Mouse (Mus musculus): ENCODE data around the gene Adsl. TPM values are rescaled to one million over a fixed set of nuclear protein-coding genes. Genes with fewer than 3 reads are reported as not detected.

Gene Adsl
- polyA plus RNA-seq, 1 experiment from 2014 or later, result 102 TPM

DNA sequence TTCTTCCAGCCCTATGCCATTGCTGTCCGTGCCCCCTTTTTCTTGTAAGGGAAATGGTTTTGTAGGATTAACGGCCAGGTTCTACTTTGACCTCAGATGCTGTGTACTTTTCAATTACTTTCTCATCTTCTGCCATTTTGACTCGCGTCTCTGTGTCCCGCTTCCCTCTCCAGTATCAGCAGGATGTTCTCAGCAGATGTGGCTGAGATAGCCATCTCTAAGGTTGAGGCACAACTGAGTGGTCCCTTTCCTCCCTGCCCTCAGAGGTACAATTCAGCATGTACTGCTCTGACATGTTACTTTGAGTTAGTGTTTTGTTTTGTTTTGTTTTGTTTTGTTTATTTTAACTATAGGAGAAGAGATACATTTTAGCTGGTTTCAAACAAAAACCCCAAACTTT, 13.4 kb upstream of the Adsl start:
- no peak for ATAC-seq
- H3K27me3 ChIP-seq (ENCODE audit: control insufficient read depth, insufficient read depth, low read depth, low read length), result no peaks in the 10 kb centered on the region
- no peaks in the 10 kb centered on the region for H3K9me3 ChIP-seq (replicated peaks; ENCODE audit: control insufficient read depth, low read length, poor library complexity, severe bottlenecking)
- no peak overlapping the region for H3K4me3 ChIP-seq (ENCODE audit: low read depth, low read length)
- H3K9ac ChIP-seq (ENCODE audit: low read depth, low read length), result no peak overlapping the region
- no peak overlapping the region for H3K27ac ChIP-seq (ENCODE audit: low read length)
- 91% methylated on average over 5 of the region's 5 CpGs for WGBS
- H3K4me1 ChIP-seq (ENCODE audit: control insufficient read depth, insufficient read depth, low read length), result no peaks in the 10 kb centered on the region
- no peak overlapping the region for H3K4me2 ChIP-seq (ENCODE audit: low read length)
- peaks cover 10% of the 10 kb centered on the region; the same call in 1 of the 2 replicates for H3K36me3 ChIP-seq (ENCODE audit: control insufficient read depth, insufficient read depth, low read length)

DNA sequence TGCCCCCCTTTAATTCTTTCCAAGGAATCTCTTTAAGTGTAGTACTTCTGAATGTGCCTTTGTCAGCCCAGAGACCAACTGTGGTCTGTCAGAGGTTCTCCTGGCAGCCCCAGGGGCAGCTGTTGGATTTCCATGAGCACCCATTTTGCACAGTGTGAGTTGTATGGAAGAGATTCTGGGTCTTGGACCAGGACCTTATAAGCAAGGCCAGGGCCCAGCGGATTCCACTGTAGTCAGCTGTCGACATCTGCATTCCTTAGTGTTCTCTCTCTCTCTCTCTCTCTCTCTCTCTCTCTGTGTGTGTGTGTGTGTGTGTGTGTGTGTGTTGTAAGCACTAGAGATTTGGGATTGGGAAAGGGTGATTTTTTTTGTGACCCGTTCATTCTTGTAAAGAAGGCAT, 11.6 kb upstream of the Adsl start:
- WGBS, result 71% methylated on average over 3 of the region's 3 CpGs
- H3K36me3 ChIP-seq (ENCODE audit: control insufficient read depth, insufficient read depth, low read length), result peaks cover 6% of the 10 kb centered on the region; the same call in 1 of the 2 replicates
- no peak for ATAC-seq
- no peak overlapping the region for H3K9ac ChIP-seq (ENCODE audit: low read depth, low read length)
- H3K27ac ChIP-seq (ENCODE audit: low read length), result no peak overlapping the region
- no peaks in the 10 kb centered on the region for H3K4me1 ChIP-seq (ENCODE audit: control insufficient read depth, insufficient read depth, low read length)
- H3K9me3 ChIP-seq (replicated peaks; ENCODE audit: control insufficient read depth, low read length, poor library complexity, severe bottlenecking), result no peaks in the 10 kb centered on the region
- no peak overlapping the region for H3K4me3 ChIP-seq (ENCODE audit: low read depth, low read length)
- no peak overlapping the region for H3K4me2 ChIP-seq (ENCODE audit: low read length)
- H3K27me3 ChIP-seq (ENCODE audit: control insufficient read depth, insufficient read depth, low read depth, low read length), result no peaks in the 10 kb centered on the region

DNA sequence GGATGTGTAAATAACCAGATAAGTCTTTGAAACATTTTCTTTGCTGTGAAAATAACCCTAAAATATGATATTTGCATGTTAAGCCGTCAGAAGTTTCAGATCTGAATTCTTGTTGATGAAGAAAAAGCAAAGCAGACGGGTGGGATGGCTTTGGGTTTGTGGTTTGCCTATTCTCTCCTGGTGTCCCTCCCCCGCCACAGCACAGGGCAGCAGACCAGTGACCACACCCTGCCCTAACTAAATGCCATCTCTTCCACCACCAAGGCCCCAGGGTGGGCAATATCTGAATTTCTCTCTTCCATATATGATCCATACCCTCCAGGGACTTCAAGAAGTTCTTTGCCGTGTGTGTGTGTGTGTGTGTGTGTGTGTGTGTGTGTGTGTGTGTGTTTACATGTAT, 9.7 kb upstream of the Adsl start:
- no peak overlapping the region for H3K27ac ChIP-seq (ENCODE audit: low read length)
- H3K9ac ChIP-seq (ENCODE audit: low read depth, low read length), result no peak overlapping the region
- no peaks in the 10 kb centered on the region for H3K9me3 ChIP-seq (replicated peaks; ENCODE audit: control insufficient read depth, low read length, poor library complexity, severe bottlenecking)
- ATAC-seq, result no peak
- no peak overlapping the region for H3K4me3 ChIP-seq (ENCODE audit: low read depth, low read length)
- 85% methylated on average over 4 of the region's 4 CpGs for WGBS
- H3K27me3 ChIP-seq (ENCODE audit: control insufficient read depth, insufficient read depth, low read depth, low read length), result no peaks in the 10 kb centered on the region
- no peaks in the 10 kb centered on the region for H3K4me1 ChIP-seq (ENCODE audit: control insufficient read depth, insufficient read depth, low read length)
- peaks cover 6% of the 10 kb centered on the region; the same call in 1 of the 2 replicates for H3K36me3 ChIP-seq (ENCODE audit: control insufficient read depth, insufficient read depth, low read length)
- H3K4me2 ChIP-seq (ENCODE audit: low read length), result no peak overlapping the region

DNA sequence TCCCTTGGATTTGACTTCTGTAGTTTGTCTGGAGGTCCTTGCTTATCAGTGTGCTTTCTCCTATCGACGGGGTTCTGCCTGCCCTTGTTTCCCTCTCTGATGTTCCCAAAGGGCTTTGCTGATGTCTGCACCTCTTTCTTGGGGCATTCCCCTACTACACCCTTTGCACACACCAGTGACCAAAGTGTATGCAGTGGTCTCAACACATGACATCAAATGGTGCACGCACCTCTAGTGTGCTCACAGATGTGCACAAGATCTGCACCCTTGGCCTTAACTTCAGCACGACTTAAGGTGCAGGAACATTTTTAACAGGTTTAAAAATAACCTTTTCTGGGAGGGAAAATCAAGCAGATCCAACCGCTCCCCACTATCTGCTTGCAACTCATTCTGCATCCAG, 8.9 kb upstream of the Adsl start:
- H3K9ac ChIP-seq (ENCODE audit: low read depth, low read length), result no peak overlapping the region
- no peaks in the 10 kb centered on the region for H3K9me3 ChIP-seq (replicated peaks; ENCODE audit: control insufficient read depth, low read length, poor library complexity, severe bottlenecking)
- H3K27ac ChIP-seq (ENCODE audit: low read length), result no peak overlapping the region
- no peak overlapping the region for H3K4me3 ChIP-seq (ENCODE audit: low read depth, low read length)
- H3K36me3 ChIP-seq (ENCODE audit: control insufficient read depth, insufficient read depth, low read length), result peaks cover 6% of the 10 kb centered on the region; the same call in 1 of the 2 replicates
- no peak for ATAC-seq
- no peaks in the 10 kb centered on the region for H3K4me1 ChIP-seq (ENCODE audit: control insufficient read depth, insufficient read depth, low read length)
- H3K4me2 ChIP-seq (ENCODE audit: low read length), result no peak overlapping the region
- WGBS, result 67% methylated on average over 5 of the region's 5 CpGs
- H3K27me3 ChIP-seq (ENCODE audit: control insufficient read depth, insufficient read depth, low read depth, low read length), result no peaks in the 10 kb centered on the region

DNA sequence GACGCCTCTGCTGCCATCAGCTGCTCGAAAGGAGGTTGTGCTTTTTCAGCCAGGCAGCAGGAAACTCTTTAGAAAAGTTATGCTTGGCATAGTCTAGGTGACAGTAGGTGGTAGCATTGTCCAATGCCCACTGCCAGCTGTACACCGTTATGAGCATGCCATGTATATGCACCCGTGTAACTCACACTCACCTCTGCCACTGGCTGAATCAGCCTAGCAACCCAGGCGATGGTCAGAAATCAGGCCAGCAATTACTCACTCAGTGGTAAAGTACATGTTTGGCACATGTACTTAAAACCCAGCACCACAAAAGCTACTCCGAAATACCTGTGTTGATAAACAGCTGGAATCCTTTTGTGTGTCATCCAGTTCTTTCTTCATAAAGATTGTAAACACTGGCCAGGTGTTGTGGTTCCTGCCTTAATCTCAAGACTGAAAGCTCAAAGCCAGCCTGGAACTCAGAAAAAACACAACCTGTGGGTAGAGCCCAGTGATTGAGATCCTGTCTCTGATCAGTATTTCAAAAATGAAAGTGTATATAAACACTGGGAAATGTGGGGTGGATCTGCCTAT, 6.7 kb upstream of the Adsl start:
- no peak for ATAC-seq
- H3K9me3 ChIP-seq (replicated peaks; ENCODE audit: control insufficient read depth, low read length, poor library complexity, severe bottlenecking), result no peaks in the 10 kb centered on the region
- H3K27me3 ChIP-seq (ENCODE audit: control insufficient read depth, insufficient read depth, low read depth, low read length), result no peaks in the 10 kb centered on the region
- no peak overlapping the region for H3K4me2 ChIP-seq (ENCODE audit: low read length)
- H3K9ac ChIP-seq (ENCODE audit: low read depth, low read length), result no peak overlapping the region
- WGBS, result 82% methylated on average over 6 of the region's 6 CpGs
- H3K4me1 ChIP-seq (ENCODE audit: control insufficient read depth, insufficient read depth, low read length), result no peaks in the 10 kb centered on the region
- peaks cover 6% of the 10 kb centered on the region; the same call in 1 of the 2 replicates for H3K36me3 ChIP-seq (ENCODE audit: control insufficient read depth, insufficient read depth, low read length)
- no peak overlapping the region for H3K4me3 ChIP-seq (ENCODE audit: low read depth, low read length)
- no peak overlapping the region for H3K27ac ChIP-seq (ENCODE audit: low read length)

DNA sequence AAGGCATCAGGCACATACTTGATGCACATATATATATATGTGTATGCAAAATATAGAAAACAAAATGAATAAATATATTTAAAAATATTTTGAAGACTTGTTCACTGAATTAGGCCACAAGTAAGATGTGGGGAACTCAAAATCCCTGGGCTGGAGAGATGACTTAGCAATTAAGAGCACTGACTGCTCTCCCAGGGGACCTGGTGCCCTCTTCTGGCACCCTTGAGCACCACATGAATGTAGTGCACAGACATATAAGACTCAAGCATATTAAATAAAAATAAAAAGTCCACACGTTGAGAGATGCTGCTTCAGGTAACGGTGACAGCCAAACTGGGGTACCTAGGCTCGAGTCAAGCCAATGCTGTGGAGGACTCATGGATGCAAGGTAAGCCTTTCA, 2.4 kb upstream of the Adsl start:
- WGBS, result 65% methylated on average over 3 of the region's 3 CpGs
- Histone ChIP-seq H3K9ac (ENCODE audit: low read depth, low read length) (no peak overlapping the region), H3K4me2 (ENCODE audit: low read length) (no peak overlapping the region), H3K4me1 (ENCODE audit: control insufficient read depth, insufficient read depth, low read length) (peaks cover 9% of the 10 kb centered on the region), H3K4me3 (ENCODE audit: low read depth, low read length) (no peak overlapping the region), H3K9me3 (replicated peaks; ENCODE audit: control insufficient read depth, low read length, poor library complexity, severe bottlenecking) (no peaks in the 10 kb centered on the region), H3K27ac (ENCODE audit: low read length) (no peak overlapping the region), H3K27me3 (ENCODE audit: control insufficient read depth, insufficient read depth, low read depth, low read length) (no peaks in the 10 kb centered on the region), H3K36me3 (ENCODE audit: control insufficient read depth, insufficient read depth, low read length) (no peaks in the 10 kb centered on the region)
- no peak for ATAC-seq

DNA sequence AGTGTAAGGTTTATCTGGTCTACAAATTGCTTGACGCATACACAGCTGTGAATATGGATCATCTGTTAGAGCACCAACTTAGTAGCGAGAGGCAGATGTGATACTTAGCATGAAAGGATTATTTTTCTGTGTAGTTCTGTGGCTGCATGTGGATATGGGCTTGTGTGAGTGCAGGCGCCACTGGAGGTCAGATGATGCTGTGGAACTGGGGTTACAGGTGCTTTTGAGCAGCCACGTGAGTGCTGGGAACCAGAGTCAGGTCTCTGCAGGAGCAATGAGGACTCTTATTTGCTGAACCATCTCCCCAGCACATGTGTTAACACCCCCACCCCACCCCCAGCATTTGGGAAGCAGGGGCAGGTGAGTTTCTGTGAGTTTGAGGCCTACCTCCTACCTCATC, 1.1 kb downstream of the Adsl start:
- H3K36me3 ChIP-seq (ENCODE audit: control insufficient read depth, insufficient read depth, low read length), result peaks cover 10% of the 10 kb centered on the region
- no peak overlapping the region for H3K9ac ChIP-seq (ENCODE audit: low read depth, low read length)
- WGBS, result 63% methylated on average over 4 of the region's 4 CpGs

DNA sequence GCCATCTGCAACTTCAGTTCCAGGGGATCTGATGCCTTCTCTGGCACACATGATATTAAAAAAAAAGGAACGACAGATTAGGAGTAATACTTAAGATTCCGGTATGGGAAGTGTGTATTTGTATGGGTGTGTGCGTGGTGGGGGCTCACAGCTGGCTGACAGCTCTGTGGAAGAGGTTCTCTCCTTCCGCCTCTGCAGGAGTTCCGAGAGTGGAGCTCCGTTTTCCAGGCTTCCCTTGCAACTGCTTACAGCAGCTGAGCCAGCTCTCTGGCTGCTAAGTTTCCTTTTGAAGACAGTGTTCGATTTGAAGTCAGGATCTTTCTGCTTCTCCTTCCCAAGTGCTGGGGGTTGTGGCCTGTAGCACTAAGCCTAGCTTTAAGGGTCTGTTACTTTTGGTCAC, 1.8 kb downstream of the Adsl start:
- WGBS, result 94% methylated on average over 7 of the region's 7 CpGs
- H3K4me2 ChIP-seq (ENCODE audit: low read length), result no peak overlapping the region

More for the DNA sequence above, 1.1 kb downstream of the Adsl start:
- Histone ChIP-seq H3K9me3 (replicated peaks; ENCODE audit: control insufficient read depth, low read length, poor library complexity, severe bottlenecking) (no peaks in the 10 kb centered on the region), H3K4me2 (ENCODE audit: low read length) (peak overlapping the region; percentile 63), H3K4me3 (ENCODE audit: low read depth, low read length) (peak overlapping the region; percentile 91), H3K27me3 (ENCODE audit: control insufficient read depth, insufficient read depth, low read depth, low read length) (no peaks in the 10 kb centered on the region), H3K27ac (ENCODE audit: low read length) (no peak overlapping the region), H3K4me1 (ENCODE audit: control insufficient read depth, insufficient read depth, low read length) (peaks cover 9% of the 10 kb centered on the region)
- ATAC-seq, result no peak

DNA sequence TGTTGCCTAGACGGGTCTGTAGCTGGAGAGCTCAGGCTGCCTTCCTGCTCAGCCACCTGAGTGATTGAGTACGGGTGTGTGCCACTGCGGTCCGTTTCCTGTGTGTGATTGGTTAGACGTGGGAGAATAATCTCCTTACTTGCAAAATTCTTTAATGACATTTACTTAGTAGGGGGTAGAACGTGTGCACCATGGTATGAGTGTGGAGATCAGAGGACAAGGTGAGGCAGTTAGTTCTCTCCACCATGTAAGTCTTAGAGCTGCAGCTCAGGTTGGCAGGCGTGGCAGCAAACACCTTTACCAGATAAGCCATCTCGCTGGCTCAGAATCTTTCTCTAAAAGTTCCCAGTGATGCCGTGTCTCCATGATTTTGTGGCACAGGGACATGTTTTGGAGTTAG, 5.7 kb downstream of the Adsl start:
- H3K9ac ChIP-seq (ENCODE audit: low read depth, low read length), result no peak overlapping the region
- peaks cover 21% of the 10 kb centered on the region for H3K36me3 ChIP-seq (ENCODE audit: control insufficient read depth, insufficient read depth, low read length)
- H3K4me1 ChIP-seq (ENCODE audit: control insufficient read depth, insufficient read depth, low read length), result peaks cover 9% of the 10 kb centered on the region
- no peak for ATAC-seq
- 92% methylated on average over 9 of the region's 9 CpGs for WGBS
- H3K27me3 ChIP-seq (ENCODE audit: control insufficient read depth, insufficient read depth, low read depth, low read length), result no peaks in the 10 kb centered on the region
- no peaks in the 10 kb centered on the region for H3K9me3 ChIP-seq (replicated peaks; ENCODE audit: control insufficient read depth, low read length, poor library complexity, severe bottlenecking)
- H3K4me2 ChIP-seq (ENCODE audit: low read length), result no peak overlapping the region
- H3K4me3 ChIP-seq (ENCODE audit: low read depth, low read length), result no peak overlapping the region
- H3K27ac ChIP-seq (ENCODE audit: low read length), result no peak overlapping the region

More for the DNA sequence above, 1.8 kb downstream of the Adsl start:
- Histone ChIP-seq H3K27me3 (ENCODE audit: control insufficient read depth, insufficient read depth, low read depth, low read length) (no peaks in the 10 kb centered on the region), H3K9ac (ENCODE audit: low read depth, low read length) (no peak overlapping the region), H3K4me1 (ENCODE audit: control insufficient read depth, insufficient read depth, low read length) (peaks cover 9% of the 10 kb centered on the region), H3K27ac (ENCODE audit: low read length) (no peak overlapping the region), H3K4me3 (ENCODE audit: low read depth, low read length) (no peak overlapping the region), H3K9me3 (replicated peaks; ENCODE audit: control insufficient read depth, low read length, poor library complexity, severe bottlenecking) (no peaks in the 10 kb centered on the region), H3K36me3 (ENCODE audit: control insufficient read depth, insufficient read depth, low read length) (peaks cover 10% of the 10 kb centered on the region)
- ATAC-seq, result no peak
